Comparison of ENCODE assay signal across 7 mouse cellular contexts in the genomic region with DNA sequence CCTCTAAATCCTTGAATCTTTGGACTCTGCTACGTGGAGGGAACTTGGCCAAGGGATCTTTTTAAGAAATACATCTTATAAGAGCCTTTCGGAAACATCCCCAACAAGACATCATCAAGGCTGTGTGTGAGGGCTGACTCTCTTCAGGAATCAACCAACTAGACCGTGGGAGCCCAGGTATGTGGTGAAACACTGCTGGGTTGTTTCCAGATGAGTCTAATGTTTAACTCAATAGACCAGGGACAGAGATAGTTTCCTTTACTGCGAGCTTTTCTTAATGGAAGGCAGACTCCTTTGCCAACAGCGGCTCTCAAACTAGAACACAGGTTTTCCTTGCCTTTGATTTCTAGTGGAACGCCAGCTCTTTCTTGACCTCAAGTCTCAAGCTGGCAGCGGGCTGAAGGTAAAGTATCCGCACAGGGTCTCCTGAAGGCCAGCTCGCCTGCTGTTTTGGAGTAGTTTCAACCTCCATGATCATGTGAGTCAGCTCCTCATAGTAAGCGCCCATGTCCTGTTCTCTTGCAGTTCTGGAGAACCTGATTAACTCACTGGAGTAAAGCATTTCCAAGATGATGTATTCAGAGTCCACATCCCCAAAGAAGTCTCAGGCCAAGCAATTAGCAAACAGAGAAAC.
DNase-seq lines count a peak whose midpoint lies in the region; ATAC-seq and TF ChIP-seq lines count a peak whose summit lies in the region.

No protein-coding gene starts in this region.

- TF ChIP-seq POLR2A in kidney, adult 2 months (IDR thresholded peaks at IDR 0.05; ENCODE audit: low read depth, low read length), result no peak

- TF ChIP-seq CTCF in Patski (IDR thresholded peaks at IDR 0.05), result no peak
- no peak for TF ChIP-seq CTCF in kidney, adult 2 months (conservative IDR thresholded peaks at IDR 0.05; ENCODE audit: insufficient read depth, insufficient read length, low read depth, low read length)

- POLR2A ChIA-PET in Patski (lab: Charles Lee), result no interaction called here

- CTCF ChIA-PET in Patski (lab: Charles Lee), result interaction anchor here (1.5 to 2.2 kb wide), 2 partner anchors 10 to 221 kb away, joined by 3 to 7 read pairs; no protein-coding TSS in a partner anchor

- peak; percentile 2 for DNase-seq in Patski (ENCODE audit: low read depth, low spot score)
- DNase-seq in kidney, adult 2 months, result peak; percentile 83
- DNase-seq in midbrain, embryonic 10.5 days (ENCODE audit: low spot score), result no peak
- no peak for DNase-seq in ovary, adult 18-20 months (ENCODE audit: low spot score)
- no peak for DNase-seq in right cerebral cortex, postnatal 4 days
- no peak for DNase-seq in left cerebral cortex, adult 8-10 months (ENCODE audit: low spot score in 2 of 2)

- H3K36me3 ChIP-seq in embryonic facial prominence, embryonic 12.5 days, result no peaks in the 10 kb centered on the region
- H3K36me3 ChIP-seq in kidney, adult 2 months (ENCODE audit: control insufficient read depth, insufficient read depth, low read length), result no peaks in the 10 kb centered on the region
- no peaks in the 10 kb centered on the region for H3K36me3 ChIP-seq in midbrain, embryonic 10.5 days

- H3K27me3 ChIP-seq in Patski, result peaks cover 5% of the 10 kb centered on the region
- H3K27me3 ChIP-seq in embryonic facial prominence, embryonic 12.5 days, result no peaks in the 10 kb centered on the region
- no peaks in the 10 kb centered on the region; the same call in 1 of the 2 replicates for H3K27me3 ChIP-seq in kidney, adult 2 months (replicated peaks; ENCODE audit: control insufficient read depth, insufficient read depth, low read length)
- peaks cover 5% of the 10 kb centered on the region; the same call in 1 of the 2 replicates for H3K27me3 ChIP-seq in midbrain, embryonic 10.5 days (ENCODE audit: low read depth, poor library complexity, severe bottlenecking)

- no peak overlapping the region for H3K27ac ChIP-seq in embryonic facial prominence, embryonic 12.5 days
- H3K27ac ChIP-seq in kidney, adult 2 months (ENCODE audit: insufficient read depth, low read depth, low read length), result no peak overlapping the region
- H3K27ac ChIP-seq in midbrain, embryonic 10.5 days (replicated peaks), result no peak overlapping the region

- ATAC-seq in Patski, result peak; percentile 63
- no peak for ATAC-seq in embryonic facial prominence, embryonic 12.5 days (ENCODE audit: insufficient number of reproducible peaks, insufficient read depth, low FRiP score, low TSS enrichment)

- in situ Hi-C loops in Patski (cut with MboI; ENCODE audit: low pct_unique_long_range_greater_than_20kb), result no loop called here

- 76% methylated on average over 10 of the region's 10 CpGs for WGBS in embryonic facial prominence, embryonic 12.5 days
- WGBS in kidney, adult 2 months, result 38% methylated on average over 10 of the region's 10 CpGs
- WGBS in midbrain, embryonic 10.5 days, result 88% methylated on average over 10 of the region's 10 CpGs

- no peak overlapping the region for H3K9ac ChIP-seq in embryonic facial prominence, embryonic 12.5 days

- no peaks in the 10 kb centered on the region for H3K9me3 ChIP-seq in embryonic facial prominence, embryonic 12.5 days
- no peaks in the 10 kb centered on the region for H3K9me3 ChIP-seq in midbrain, embryonic 10.5 days (replicated peaks)

- H3K4me3 ChIP-seq in embryonic facial prominence, embryonic 12.5 days, result peak overlapping the region; percentile 38
- H3K4me3 ChIP-seq in kidney, adult 2 months (ENCODE audit: insufficient read depth, low read depth, low read length), result peak overlapping the region; percentile 20; the same call in 1 of the 2 replicates
- H3K4me3 ChIP-seq in midbrain, embryonic 10.5 days, result peak overlapping the region; percentile 54

- H3K4me2 ChIP-seq in embryonic facial prominence, embryonic 12.5 days (replicated peaks), result peak overlapping the region; percentile 50

- no peaks in the 10 kb centered on the region for H3K4me1 ChIP-seq in embryonic facial prominence, embryonic 12.5 days
- peaks cover 6% of the 10 kb centered on the region; the same call in 1 of the 2 replicates for H3K4me1 ChIP-seq in kidney, adult 2 months (ENCODE audit: control insufficient read depth, insufficient read depth, low read length)
- H3K4me1 ChIP-seq in midbrain, embryonic 10.5 days, result no peaks in the 10 kb centered on the region

Comparison
In these comparisons a context has a peak if more than half of its experiments do, and no peak if none do; other contexts are left out.
1. DNase-seq: peak in Patski (single experiment) and kidney, adult 2 months (single experiment); none in midbrain, embryonic 10.5 days (single experiment), ovary, adult 18-20 months (single experiment), right cerebral cortex, postnatal 4 days (single experiment) and left cerebral cortex, adult 8-10 months (0 of 2).
2. Peak in every context shown above with its lines, with median percentiles within 50 percentile points of each other: H3K4me3 ChIP-seq.